Mouse (Mus musculus): ENCODE results near the gene Serpina16. TPM values are rescaled to one million over a fixed set of nuclear protein-coding genes. Genes with fewer than 3 reads are reported as not detected.

The Serpina16 gene
- polyA plus RNA-seq, 1 experiment: not detected

DNA sequence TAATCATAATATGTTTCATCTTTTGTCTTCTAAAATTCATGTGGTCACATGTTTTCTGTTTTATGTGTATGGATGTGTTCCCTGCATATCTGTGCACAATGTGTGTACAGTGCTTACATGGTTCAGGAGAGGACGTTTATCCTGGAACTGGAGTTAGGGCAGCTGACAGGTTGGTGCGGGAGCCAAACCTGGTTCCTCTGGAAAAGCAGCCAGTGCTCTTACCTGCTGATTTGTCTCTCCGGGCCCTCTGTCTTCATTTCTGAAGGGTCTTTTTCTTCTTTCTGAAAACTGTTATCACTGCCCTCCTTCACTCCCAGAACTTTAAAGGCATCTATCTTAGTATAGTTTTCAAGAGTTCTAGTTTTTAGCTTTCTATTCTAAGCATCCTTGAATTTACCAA is 32.1 kb downstream of the Serpina16 start:
- Histone ChIP-seq H3K27ac (ENCODE audit: insufficient read depth, low read depth, low read length) (no peak overlapping the region), H3K4me3 (ENCODE audit: low read depth, low read length) (no peak overlapping the region), H3K4me1 (ENCODE audit: control insufficient read depth, insufficient read depth, insufficient read length, low read length) (no peaks in the 10 kb centered on the region), H3K36me3 (ENCODE audit: control insufficient read depth, insufficient read depth, low read length) (no peaks in the 10 kb centered on the region), H3K27me3 (ENCODE audit: control insufficient read depth, insufficient read depth, low read length) (no peaks in the 10 kb centered on the region)
- TF ChIP-seq POLR2A (IDR thresholded peaks at IDR 0.05; ENCODE audit: low read depth, low read length): no peak
- TF ChIP-seq CTCF (IDR thresholded peaks at IDR 0.05; ENCODE audit: extremely low read depth, insufficient read length, insufficient replicate concordance, low read depth, low read length): no peak
- whole genome bisulfite sequencing: 82% methylated on average over 3 of the region's 3 CpGs

DNA sequence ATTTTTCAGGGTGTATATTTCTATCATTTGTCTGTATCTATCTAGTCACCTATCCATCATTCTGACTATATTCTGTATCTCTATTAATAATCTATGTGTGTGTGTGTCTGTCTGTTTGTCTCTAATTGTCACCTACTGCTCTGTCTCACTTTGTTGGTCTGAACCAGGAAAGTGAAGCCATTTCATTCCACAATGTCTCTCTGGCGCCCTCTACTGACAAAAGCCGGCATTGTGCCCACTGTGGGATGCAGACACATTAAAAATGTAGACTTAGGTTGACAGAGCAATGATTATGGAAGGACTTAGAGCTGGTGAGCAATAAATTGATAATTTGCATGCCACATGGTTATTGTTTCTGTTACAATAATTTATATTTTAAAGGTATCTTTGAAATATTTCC is 32.6 kb downstream of the Serpina16 start:
- 0% methylated on average over 2 of the region's 2 CpGs for WGBS

DNA sequence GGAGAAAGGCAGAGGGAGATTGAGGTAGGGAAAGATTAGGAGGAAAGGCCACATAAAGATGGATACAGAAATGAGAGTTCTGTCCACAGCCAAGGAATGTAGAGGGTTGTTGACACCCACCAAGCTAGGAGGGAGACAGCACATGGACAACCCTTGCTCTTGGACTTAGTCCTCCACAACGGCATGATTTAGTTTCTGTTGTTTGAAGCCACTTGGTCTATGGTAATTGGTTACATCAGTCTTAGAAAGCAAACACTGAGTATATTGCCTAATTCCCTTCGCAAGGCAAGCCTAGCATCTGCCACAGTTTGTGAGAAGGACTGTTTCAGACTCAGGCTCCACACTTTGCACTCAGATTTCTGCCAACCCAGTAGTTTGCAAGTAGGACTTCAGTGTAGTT is 40.1 kb downstream of the Serpina16 start:
- no peak for TF ChIP-seq CTCF (IDR thresholded peaks at IDR 0.05; ENCODE audit: extremely low read depth, insufficient read length, insufficient replicate concordance, low read depth, low read length)
- TF ChIP-seq POLR2A (IDR thresholded peaks at IDR 0.05; ENCODE audit: low read depth, low read length): no peak
- H3K4me1 ChIP-seq (ENCODE audit: control insufficient read depth, insufficient read depth, insufficient read length, low read length): no peaks in the 10 kb centered on the region
- H3K27ac ChIP-seq (ENCODE audit: insufficient read depth, low read depth, low read length): no peak overlapping the region
- H3K36me3 ChIP-seq (ENCODE audit: control insufficient read depth, insufficient read depth, low read length): no peaks in the 10 kb centered on the region
- WGBS: 56% methylated on average over 2 of the region's 2 CpGs
- no peaks in the 10 kb centered on the region for H3K27me3 ChIP-seq (ENCODE audit: control insufficient read depth, insufficient read depth, low read length)
- H3K4me3 ChIP-seq (ENCODE audit: low read depth, low read length): no peak overlapping the region

More for the DNA sequence above, 32.6 kb downstream of the Serpina16 start:
- Histone ChIP-seq H3K27ac (ENCODE audit: insufficient read depth, low read depth, low read length) (no peak overlapping the region), H3K4me3 (ENCODE audit: low read depth, low read length) (no peak overlapping the region), H3K4me1 (ENCODE audit: control insufficient read depth, insufficient read depth, insufficient read length, low read length) (no peaks in the 10 kb centered on the region), H3K27me3 (ENCODE audit: control insufficient read depth, insufficient read depth, low read length) (no peaks in the 10 kb centered on the region), H3K36me3 (ENCODE audit: control insufficient read depth, insufficient read depth, low read length) (no peaks in the 10 kb centered on the region)
- TF ChIP-seq POLR2A (IDR thresholded peaks at IDR 0.05; ENCODE audit: low read depth, low read length) (no peak), CTCF (IDR thresholded peaks at IDR 0.05; ENCODE audit: extremely low read depth, insufficient read length, insufficient replicate concordance, low read depth, low read length) (peak; percentile 80; the same call in 1 of the 2 replicates)

DNA sequence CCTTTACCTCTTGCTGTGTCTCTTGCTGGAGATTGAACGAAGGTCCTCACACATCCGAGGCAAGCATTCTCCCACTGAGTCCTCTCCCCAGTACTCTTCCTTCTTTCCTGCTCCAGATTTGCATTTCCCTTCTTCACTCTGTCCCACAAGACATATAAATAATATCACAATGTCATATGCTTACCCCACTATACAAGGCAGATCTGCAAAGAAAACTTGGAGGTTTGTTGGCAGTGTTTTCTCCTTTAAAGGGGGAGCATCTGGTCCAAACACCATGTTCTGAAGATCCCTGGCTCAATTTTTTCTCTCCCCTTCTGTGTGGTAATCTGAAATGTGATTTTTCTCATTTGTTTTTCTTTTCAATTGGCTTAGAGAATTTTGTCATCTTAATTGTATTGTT is 41.5 kb downstream of the Serpina16 start:
- no peaks in the 10 kb centered on the region for H3K36me3 ChIP-seq (ENCODE audit: control insufficient read depth, insufficient read depth, low read length)
- H3K4me1 ChIP-seq (ENCODE audit: control insufficient read depth, insufficient read depth, insufficient read length, low read length): no peaks in the 10 kb centered on the region
- TF ChIP-seq POLR2A (IDR thresholded peaks at IDR 0.05; ENCODE audit: low read depth, low read length): no peak
- no peak for TF ChIP-seq CTCF (IDR thresholded peaks at IDR 0.05; ENCODE audit: extremely low read depth, insufficient read length, insufficient replicate concordance, low read depth, low read length)
- no peak overlapping the region for H3K27ac ChIP-seq (ENCODE audit: insufficient read depth, low read depth, low read length)
- H3K4me3 ChIP-seq (ENCODE audit: low read depth, low read length): no peak overlapping the region
- no peaks in the 10 kb centered on the region for H3K27me3 ChIP-seq (ENCODE audit: control insufficient read depth, insufficient read depth, low read length)
- 81% methylated on average over 2 of the region's 2 CpGs for WGBS

DNA sequence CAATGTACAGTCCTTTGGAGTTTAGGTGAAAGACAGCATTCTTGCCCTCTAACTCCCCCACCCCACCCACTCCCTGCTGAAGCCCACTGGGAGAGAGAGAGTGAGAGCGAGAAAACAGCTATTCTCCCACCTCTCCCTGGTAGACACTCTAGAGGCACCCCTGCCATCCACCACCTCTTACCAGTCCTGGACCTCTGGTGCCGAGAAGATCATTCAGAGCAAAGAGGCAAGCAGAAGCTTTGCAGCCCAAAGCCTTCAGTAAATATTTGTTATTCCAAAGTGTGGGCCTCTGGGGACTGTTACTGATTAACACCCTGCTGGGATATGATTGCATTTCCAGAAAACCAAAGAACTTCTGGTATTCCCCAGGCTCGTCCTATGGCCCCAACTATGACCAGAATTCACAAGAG is 44.7 kb downstream of the Serpina16 start, which contains the start of gene Serpina10:
TSS of gene Serpina10 (minus strand) at position 242 of the 410 bp plus-strand sequence.
- H3K36me3 ChIP-seq (ENCODE audit: control insufficient read depth, insufficient read depth, low read length): no peaks in the 10 kb centered on the region
- no peak within 1 kb of the TSS for H3K4me3 ChIP-seq (ENCODE audit: low read depth, low read length)
- no peaks in the 10 kb centered on the region for H3K4me1 ChIP-seq (ENCODE audit: control insufficient read depth, insufficient read depth, insufficient read length, low read length)
- no peak within 1 kb of the TSS for H3K27ac ChIP-seq (ENCODE audit: insufficient read depth, low read depth, low read length)
- WGBS: 52% methylated on average over 3 of the region's 3 CpGs
- no peaks in the 10 kb centered on the region for H3K27me3 ChIP-seq (ENCODE audit: control insufficient read depth, insufficient read depth, low read length)
- no peak for TF ChIP-seq POLR2A (IDR thresholded peaks at IDR 0.05; ENCODE audit: low read depth, low read length)
- no peak for TF ChIP-seq CTCF (IDR thresholded peaks at IDR 0.05; ENCODE audit: extremely low read depth, insufficient read length, insufficient replicate concordance, low read depth, low read length)

Other genes starting within 250 kb of the Serpina16 start
- gene Ifi27, start 241.9 kb downstream of the Serpina16 start, polyA plus RNA-seq (2012; rRNA removed): 96.5 and 170 TPM in 2 replicates
- 286 and 307 TPM in 2 replicates for gene Ifi27l2a, start 232.5 kb downstream of the Serpina16 start, polyA plus RNA-seq (2012; rRNA removed)
- 652 and 1,447 TPM in 2 replicates for gene Ifi27l2b, start 218.9 kb downstream of the Serpina16 start, polyA plus RNA-seq (2012; rRNA removed)
- 0.06 and 0.24 TPM in 2 replicates for gene Ppp4r4, start 143.9 kb downstream of the Serpina16 start, polyA plus RNA-seq (2012; rRNA removed)
- 0.25 TPM in 1 of 2 replicates, not detected in the other for gene Serpina10, start 44.7 kb downstream of the Serpina16 start, polyA plus RNA-seq (2012; rRNA removed)
- not detected in 2 replicates for gene Serpina6, start 18.9 kb downstream of the Serpina16 start, polyA plus RNA-seq (2012; rRNA removed)
- 0.44 TPM in 1 of 2 replicates, not detected in the other for gene Serpina1f, start 19.4 kb upstream of the Serpina16 start, polyA plus RNA-seq (2012; rRNA removed)
- not detected in 2 replicates for gene Serpina1d, start 97.5 kb upstream of the Serpina16 start, polyA plus RNA-seq (2012; rRNA removed)
- 1.2 and 7.9 TPM in 2 replicates for gene Serpina1b, start 154.2 kb upstream of the Serpina16 start, polyA plus RNA-seq (2012; rRNA removed)
- gene Serpina1a, start 187.4 kb upstream of the Serpina16 start, polyA plus RNA-seq (2012; rRNA removed): 0.48 and 0.90 TPM in 2 replicates
- gene Serpina1c, start 228.7 kb upstream of the Serpina16 start, polyA plus RNA-seq (2012; rRNA removed): 0.20 and 0.84 TPM in 2 replicates

Data from small intestine, adult 2 months (tissue).